Mouse (Mus musculus): ENCODE measurements around the gene Cyb561d2.

Cyb561d2 gene

GRCm38 (mm10) chr9:107550491-107551116, 8.6 kb upstream of the Cyb561d2 start:
- no peak for DNase-seq (ENCODE audit: low spot score)

GRCm38 (mm10) chr9:107549297-107550074, 7.5 kb upstream of the Cyb561d2 start:
- no peak for DNase-seq (ENCODE audit: low spot score)

GRCm38 (mm10) chr9:107548820-107549219, 6.8 kb upstream of the Cyb561d2 start:
- DNase-seq (ENCODE audit: low spot score): no peak

GRCm38 (mm10) chr9:107547957-107548356, 6.0 kb upstream of the Cyb561d2 start:
- DNase-seq (ENCODE audit: low spot score): no peak

- no peak for DNase-seq (ENCODE audit: low spot score)
These were observed 5.0 kb upstream of the Cyb561d2 start, which contains the start of gene Zmynd10 for GRCm38 (mm10) chr9:107547026-107547425. Gene Zmynd10, plus strand, starts transcription at chr9:107547298.

GRCm38 (mm10) chr9:107545602-107546001, 3.6 kb upstream of the Cyb561d2 start:
- peak; percentile 78 for DNase-seq (ENCODE audit: low spot score)

- DNase-seq (ENCODE audit: low spot score): no peak
These were observed 3.2 kb upstream of the Cyb561d2 start for GRCm38 (mm10) chr9:107545199-107545598.

GRCm38 (mm10) chr9:107544729-107545128, 2.7 kb upstream of the Cyb561d2 start:
- no peak for DNase-seq (ENCODE audit: low spot score)

- no peak for DNase-seq (ENCODE audit: low spot score)
These were observed 2.3 kb upstream of the Cyb561d2 start for GRCm38 (mm10) chr9:107544196-107544700.

- no peak for DNase-seq (ENCODE audit: low spot score)
These were observed 1.3 kb upstream of the Cyb561d2 start for GRCm38 (mm10) chr9:107543299-107543698.

- no peak for DNase-seq (ENCODE audit: low spot score)
These were observed 728 bp upstream of the Cyb561d2 start for GRCm38 (mm10) chr9:107542721-107543120.

GRCm38 (mm10) chr9:107542352-107542686, 326 bp upstream of the Cyb561d2 start:
- no peak for DNase-seq (ENCODE audit: low spot score)

- no peak for DNase-seq (ENCODE audit: low spot score)
These were observed 988 bp downstream of the Cyb561d2 start for GRCm38 (mm10) chr9:107541005-107541404.

GRCm38 (mm10) chr9:107540420-107540819, 1.6 kb downstream of the Cyb561d2 start:
- no peak for DNase-seq (ENCODE audit: low spot score)

GRCm38 (mm10) chr9:107539940-107540339, 2.1 kb downstream of the Cyb561d2 start:
- no peak for DNase-seq (ENCODE audit: low spot score)

GRCm38 (mm10) chr9:107538711-107539110, 3.3 kb downstream of the Cyb561d2 start:
- DNase-seq (ENCODE audit: low spot score): no peak

- no peak for DNase-seq (ENCODE audit: low spot score)
These were observed 3.8 kb downstream of the Cyb561d2 start for GRCm38 (mm10) chr9:107538231-107538630.

- DNase-seq (ENCODE audit: low spot score): no peak
These were observed 7.4 kb downstream of the Cyb561d2 start for GRCm38 (mm10) chr9:107534408-107535202.

GRCm38 (mm10) chr9:107533791-107534407, 8.1 kb downstream of the Cyb561d2 start, which contains the start of gene Tmem115:
Gene Tmem115, plus strand, starts transcription at chr9:107533945.
- peak; percentile 90 for DNase-seq (ENCODE audit: low spot score)

GRCm38 (mm10) chr9:107526198-107527026, 15.6 kb downstream of the Cyb561d2 start:
- DNase-seq (ENCODE audit: low spot score): no peak

GRCm38 (mm10) chr9:107522400-107522711, 19.6 kb downstream of the Cyb561d2 start:
- no peak for DNase-seq (ENCODE audit: low spot score)
